Mouse (Mus musculus) telencephalon, adult 2 months (tissue): Measurements from ENCODE around the gene Mto1.
"Not testable (repeated sequence)": the region's sequence is repeated elsewhere in the genome, so short reads cannot be mapped to it uniquely, and the experiment has no call there.

ENCODE experiments used
- DNase-seq: peaks from one replicate; pipeline ENCODE4 v3.0.0-alpha.2; 2011; ENCODE audit warnings: low read depth, low spot score

The Mto1 gene

DNA sequence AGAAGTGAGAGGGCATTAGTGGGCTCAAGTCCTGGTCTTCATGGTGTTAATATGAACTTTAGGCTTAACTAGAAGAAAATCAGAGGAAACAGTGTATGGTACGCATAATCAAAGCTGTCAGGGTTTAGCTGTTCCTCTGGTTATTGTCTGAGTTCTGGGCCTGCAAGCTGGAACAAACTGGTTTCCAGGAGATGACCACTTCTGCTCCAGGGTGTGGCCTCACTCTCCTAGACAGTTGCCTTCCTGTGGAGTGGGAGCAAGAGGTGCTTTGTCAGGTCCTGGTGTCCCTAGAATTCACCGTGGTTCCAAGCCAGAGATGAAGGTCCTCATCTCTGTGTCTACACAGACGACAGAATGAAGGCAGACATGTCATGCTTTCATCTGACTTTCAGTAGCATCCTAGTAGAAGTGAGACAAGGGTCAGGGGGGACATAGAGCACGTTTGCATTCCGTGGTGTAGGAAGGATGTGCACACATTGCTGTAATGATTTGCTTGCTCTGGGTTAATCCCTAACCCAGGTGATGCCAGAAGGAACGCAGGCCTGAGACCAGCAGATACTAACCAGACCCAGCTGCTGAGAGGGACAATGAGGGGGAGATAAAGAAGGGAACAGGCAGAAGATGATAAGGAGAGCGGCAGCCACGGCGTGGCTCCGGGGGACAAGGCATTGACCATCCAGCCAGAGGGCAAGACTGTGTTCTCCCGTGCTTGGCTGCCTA lies 58.2 kb downstream of the Mto1 start:
- no peak for DNase-seq

- DNase-seq: no peak
These were observed 58.7 kb downstream of the Mto1 start for GRCm38 (mm10) chr9:78506722-78507077.

DNA sequence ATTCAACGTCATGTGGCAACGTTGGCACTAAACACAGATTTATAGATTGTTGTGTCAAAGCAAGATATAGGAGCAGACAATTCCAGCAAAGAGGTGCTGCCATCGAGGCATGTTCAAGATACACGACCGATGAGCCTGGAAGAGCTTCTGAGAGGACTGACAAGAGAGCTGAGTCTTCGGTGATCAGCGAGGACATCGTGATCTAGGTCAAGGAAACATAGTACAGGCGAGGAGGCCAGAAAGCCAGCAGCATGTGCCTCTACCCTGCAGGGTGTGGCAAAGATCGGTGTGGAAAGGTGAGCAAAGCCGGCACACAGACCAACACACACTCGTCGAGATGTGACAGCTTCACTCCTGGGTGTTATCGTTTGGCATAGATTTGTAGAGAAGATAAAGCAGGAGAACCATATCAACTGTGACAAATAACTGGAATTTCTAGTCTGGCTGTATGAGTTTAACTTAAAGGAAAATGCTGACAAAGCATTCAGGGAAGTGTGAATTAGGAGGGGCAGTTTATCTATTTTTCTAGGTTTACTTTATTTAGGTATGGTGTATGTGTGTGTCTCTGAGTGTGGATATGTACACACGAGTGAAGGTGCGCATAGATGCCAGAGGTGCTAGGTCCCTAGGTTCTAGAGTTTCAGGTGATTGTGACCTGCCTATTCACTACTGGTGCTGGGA lies 60.2 kb downstream of the Mto1 start:
- DNase-seq: no peak

DNA sequence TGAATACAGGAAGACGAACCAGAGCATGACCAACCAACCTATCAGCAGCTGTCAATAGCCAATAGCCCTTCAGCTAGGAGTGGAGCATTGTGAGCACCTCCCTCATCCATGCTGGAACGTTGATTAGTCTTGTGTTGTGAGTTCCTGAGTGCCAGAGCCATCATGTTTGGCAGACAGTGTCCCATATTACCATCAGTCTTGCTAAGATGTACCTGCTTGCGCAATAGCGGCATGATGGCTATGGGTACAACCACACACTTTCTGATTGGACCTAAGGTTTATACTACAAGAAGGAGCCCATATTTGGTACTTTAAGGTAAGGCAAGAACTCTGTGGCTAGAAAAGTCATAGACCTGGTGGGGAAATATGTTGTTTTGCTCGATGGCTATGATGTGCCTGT lies 63.7 kb downstream of the Mto1 start:
- DNase-seq: no peak

DNA sequence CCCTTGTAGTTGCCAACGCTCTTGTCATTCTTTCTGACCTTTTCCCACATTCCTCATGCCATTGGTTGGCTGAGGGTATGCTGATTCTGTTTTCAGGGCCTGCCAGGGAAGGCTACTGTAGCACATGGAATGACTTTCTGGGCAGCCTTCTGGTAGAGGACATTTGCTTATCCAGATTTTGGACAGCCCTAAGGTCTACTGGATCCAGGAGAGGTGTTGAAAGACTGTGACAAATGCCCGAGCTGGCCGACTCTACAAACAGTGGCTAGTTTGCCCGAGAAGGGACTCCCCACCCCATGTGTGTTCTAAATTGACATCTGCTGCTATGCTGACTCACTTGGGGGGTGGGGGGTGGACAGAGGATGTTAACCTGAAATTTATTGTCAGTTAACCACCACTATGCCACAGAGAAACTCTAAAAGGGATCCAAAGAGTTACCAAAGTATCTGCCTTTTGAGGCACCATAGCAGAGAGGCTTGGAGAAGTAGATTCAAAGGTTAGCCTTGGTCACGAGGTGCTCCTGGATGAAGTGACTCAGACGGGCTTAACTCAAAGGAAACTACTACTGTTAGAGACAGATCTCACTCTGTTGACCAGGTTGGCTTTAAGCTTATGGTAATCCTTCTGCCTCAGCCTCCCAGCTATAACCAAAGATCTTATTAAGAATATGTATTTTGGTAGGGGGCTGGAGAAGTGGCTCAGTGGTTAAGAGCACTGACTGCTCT lies 65.9 kb downstream of the Mto1 start:
- no peak for DNase-seq

DNA sequence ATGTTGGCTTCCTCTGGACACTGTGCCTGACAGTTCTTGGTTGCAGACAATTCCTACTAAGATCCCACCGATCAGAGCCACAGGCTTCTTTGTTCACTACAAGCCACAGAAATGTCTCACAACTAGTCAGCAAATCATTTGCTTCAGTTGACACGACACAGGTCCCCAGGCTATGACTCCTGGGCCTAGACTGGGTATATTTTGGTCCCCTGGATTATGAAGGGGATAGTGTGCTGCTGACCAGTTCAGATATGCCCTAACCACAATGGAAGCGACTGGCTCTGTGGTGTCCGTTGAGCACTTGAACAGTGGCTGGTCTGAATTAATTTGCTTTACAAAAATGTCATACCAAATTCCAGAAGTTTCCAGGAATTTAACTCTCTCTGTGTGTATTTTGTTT lies 66.7 kb downstream of the Mto1 start:
- no peak for DNase-seq

GRCm38 (mm10) chr9:78516125-78516524 lies 68.1 kb downstream of the Mto1 start:
- no peak for DNase-seq

DNA sequence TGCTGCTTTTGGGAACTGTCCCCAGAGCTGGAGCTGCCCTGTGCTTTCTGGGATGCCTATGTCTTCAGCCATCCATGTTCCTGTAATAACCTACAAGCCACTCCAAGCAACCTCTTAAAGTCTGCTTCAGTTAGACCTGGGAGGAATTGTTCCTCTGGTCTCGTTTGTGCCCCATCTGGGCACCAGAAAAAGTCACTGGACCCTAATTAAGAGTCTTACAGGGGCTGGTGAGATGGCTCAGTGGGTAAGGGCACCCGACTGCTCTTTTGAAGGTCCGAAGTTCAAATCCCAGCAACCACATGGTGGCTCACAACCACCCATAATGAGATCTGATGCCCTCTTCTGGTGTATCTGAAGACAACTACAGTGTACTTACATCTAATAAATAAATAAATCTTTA lies 69.2 kb downstream of the Mto1 start:
- DNase-seq: not testable (repeated sequence)

DNA sequence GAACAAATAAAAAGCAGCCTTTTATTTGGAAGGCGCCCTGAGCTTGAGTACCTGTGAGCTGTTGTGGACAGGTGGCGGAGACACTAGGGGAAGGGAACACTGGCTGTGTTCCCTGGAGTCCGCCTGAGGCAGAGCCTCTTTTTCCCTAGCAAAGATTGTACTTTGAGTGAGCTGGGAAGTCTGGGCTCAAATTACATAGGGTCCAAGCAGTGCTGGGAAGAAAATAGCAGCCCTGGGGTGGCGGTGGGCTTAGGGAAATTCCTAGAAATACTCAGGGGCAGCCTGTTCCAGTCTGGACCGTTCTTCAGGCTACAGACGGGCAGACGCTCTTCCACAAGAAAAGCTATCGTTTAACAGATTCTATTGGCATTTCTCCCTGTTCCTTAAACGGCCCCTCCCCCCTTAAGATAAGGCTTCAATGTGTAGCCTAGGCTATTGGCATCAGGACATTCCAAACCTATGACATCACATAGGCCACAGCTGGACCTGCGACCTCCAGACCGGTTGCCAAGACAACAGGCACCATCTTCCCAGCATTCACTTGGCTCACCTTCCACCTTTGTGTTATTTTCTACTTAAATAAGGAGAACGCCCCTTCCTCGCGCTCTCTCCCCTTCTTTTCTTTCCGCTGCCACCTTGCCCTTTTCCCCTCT lies 72.2 kb downstream of the Mto1 start:
- no peak for DNase-seq

GRCm38 (mm10) chr9:78520780-78521601 lies 73.0 kb downstream of the Mto1 start:
- DNase-seq: no peak

GRCm38 (mm10) chr9:78521689-78522088 lies 73.7 kb downstream of the Mto1 start:
- no peak for DNase-seq
